Mouse (Mus musculus): Measurements from ENCODE around the gene Psmb11.
A peak's percentile ranks its signal among the peaks of the same experiment; 100 is the strongest.

Psmb11 gene

DNA sequence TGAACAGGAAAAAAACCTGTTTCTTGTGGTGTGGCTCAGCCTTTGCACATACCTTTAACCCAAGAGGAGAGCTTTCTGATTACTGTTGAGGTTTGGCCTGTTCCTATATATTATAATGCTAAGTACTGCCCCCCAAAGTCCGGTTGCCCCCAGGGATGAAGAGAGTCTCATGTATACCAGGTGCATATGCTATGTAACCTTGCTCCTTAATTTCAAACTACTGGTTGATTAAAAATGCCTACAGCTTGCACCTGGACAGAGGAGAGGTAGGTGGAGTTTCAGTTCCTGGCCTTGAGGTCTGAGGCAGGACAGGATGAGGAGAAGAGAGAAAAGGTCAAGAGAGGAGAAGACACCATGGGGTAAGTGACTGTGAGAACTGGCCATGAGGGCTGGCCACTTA, at the start of gene Psmb11:
Psmb11 (plus strand) TSS at position 301 of the 400 bp plus-strand sequence.
- no peak for DNase-seq (ENCODE audit: low spot score)

DNA sequence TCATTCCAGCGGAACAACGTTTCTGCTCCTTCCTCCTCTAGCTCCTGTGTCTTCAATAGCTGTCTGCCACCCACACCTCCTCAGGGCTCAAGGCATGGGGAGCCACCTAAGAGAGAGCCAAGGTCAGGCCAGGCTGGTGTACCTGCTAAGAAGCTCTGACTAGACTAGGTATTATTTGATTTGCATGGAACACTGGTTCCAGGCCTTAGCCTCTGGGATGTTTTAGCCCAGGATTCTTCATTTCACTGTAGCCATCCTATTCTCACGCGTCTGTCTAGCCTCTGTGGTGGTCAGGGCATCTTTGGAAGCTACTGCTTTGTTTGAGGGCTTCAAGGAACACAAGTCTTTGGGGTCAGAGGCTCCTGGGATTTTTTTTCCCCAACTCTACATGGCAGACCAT, 49.1 kb upstream of the Psmb11 start:
- DNase-seq (ENCODE audit: low spot score) = no peak

DNA sequence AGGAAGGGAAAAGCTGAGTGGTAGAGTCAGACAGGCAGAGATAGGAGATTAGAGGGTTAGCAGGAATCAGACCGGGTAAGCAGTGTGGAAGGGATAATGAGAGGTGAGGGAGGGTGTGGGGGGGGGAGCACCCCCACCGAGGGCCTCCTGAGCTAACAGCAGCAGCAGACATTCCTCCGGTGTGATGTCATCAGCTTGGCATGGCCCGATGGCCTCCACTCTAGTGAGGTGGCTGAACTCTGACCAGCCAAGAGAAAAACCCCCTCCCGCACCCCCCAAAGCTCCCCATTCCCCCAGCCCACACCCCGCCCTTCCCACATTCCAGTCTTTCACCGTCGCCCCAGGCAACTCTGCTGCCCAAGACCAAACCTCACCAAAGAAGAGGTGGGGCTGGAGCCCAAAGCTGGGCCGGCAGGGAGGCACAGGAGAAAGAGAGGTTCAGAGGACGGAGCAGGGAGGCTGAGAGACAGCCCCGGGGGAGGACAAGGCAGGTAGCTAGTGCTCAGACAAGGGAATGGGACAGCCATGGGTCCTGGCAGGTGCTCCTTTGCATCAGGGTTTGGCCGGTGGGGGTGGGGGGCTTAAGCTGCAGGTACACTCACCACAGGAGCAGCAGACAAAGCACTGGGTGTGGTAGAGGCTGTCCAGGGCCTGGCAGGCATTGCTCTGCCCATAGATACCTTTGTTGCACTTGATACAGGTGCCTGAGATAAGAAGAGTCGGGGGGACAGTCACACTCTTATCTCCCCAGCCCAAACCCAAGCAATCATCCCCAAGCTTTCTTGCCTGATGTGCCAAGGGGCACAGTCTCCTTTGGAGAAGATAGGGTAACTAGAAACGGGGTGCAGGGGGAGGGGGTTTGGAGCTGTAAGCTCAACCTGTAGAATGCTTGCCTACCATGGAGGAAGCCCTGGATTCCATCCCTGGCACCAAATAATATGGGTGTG, 48.2 kb upstream of the Psmb11 start:
- no peak for DNase-seq (ENCODE audit: low spot score)

DNA sequence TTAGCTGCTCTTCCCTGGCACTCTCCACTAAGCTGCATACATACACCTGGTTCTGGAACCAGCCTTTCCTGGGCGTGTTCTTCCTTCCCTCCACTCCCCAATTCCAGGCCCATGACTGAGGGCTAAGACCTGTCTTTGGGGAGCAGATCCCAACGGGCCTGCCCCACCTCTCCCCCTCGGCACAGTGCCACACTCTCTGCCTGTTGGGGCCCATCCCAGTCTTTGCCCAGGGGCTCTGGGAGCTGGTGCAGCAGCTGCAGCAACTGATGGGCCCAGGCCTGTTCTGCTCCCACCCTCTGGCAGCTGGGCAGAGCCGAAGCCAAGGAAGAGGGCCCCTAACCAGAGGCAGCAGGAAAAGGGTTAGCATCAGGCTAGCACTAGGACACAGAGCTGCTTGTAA, 47.0 kb upstream of the Psmb11 start:
- DNase-seq (ENCODE audit: low spot score) = no peak

DNA sequence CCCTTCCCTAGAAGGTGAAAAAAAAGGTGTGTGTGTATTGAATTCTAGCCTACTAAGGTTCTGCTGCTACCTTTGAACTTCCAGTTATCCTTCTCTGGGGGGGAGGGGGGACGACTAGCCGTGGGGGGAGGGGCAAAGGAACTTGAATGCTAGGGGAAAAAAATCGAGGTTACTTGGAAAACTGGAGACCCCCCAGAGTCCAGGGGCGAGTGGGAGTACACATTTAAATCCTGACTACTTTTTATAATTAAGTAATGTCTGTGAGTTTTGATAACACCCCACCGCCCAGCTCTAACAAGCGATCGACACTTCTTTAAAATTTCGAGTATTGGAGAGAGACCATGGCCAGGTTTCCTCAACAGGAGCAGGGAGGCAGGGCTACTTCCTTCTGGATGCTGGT, 46.2 kb upstream of the Psmb11 start:
- DNase-seq (ENCODE audit: low spot score) = no peak

DNA sequence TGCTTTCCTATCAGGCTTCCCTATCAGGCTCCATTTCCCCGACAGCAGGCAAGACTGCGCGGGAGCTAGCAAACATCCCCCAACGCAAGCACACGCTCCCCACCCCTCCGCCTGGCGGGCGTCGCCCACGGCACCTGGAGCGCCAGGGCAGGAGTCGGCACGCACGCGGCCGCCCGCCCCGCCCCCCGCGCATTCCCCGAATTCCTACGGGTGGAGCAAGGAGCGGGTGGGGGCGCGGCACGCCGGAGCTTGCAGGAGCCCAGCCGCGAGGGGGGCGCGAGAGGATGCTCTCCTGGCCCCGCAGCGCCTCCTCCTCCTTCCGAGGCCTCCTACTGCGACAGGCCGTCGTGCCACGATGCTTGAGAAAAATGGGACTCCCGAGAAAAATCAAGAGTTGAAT, 45.6 kb upstream of the Psmb11 start:
- no peak for DNase-seq (ENCODE audit: low spot score)

DNA sequence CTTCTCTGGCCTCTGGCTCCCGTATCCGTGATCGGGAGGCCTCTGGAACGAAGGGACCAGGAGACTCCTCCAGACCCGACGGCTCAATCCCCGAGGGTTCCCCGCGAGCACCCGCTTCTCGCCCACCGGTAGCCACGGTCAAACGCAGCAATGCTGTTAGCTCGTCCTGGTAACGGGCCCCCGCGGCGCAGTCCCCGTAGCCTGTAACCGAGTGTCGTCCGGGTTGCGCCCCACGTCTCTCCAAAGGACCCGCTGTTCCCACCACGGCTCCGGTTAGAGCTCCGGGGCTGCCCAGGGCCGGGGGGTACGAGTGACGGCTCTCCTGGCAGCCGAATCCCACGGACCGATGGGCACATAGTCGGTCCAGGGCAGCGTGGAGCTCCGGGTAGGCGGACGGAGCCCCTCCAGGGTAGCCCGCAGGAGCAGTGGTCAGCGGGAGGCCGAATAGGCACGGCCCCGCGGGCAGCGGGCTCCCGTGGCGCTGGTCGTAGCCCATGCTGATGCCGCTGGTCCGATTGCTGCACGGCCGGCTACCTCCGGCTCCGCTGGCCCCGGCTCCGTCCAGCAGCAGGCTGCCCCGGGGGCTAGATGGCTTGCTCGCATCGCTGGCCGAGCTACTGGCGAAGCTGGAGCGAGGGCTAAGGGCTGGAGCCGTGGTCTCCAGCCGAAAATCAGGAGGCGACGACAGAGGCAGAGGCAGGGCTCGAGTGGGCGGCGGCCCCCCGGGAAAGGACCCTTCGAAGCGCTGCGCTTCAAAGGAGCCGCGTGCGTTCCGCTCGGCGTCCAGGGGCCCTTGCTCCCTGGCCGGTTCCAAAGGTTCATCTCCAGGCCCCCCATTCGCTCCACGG, 44.8 kb upstream of the Psmb11 start:
- DNase-seq (ENCODE audit: low spot score) = no peak

DNA sequence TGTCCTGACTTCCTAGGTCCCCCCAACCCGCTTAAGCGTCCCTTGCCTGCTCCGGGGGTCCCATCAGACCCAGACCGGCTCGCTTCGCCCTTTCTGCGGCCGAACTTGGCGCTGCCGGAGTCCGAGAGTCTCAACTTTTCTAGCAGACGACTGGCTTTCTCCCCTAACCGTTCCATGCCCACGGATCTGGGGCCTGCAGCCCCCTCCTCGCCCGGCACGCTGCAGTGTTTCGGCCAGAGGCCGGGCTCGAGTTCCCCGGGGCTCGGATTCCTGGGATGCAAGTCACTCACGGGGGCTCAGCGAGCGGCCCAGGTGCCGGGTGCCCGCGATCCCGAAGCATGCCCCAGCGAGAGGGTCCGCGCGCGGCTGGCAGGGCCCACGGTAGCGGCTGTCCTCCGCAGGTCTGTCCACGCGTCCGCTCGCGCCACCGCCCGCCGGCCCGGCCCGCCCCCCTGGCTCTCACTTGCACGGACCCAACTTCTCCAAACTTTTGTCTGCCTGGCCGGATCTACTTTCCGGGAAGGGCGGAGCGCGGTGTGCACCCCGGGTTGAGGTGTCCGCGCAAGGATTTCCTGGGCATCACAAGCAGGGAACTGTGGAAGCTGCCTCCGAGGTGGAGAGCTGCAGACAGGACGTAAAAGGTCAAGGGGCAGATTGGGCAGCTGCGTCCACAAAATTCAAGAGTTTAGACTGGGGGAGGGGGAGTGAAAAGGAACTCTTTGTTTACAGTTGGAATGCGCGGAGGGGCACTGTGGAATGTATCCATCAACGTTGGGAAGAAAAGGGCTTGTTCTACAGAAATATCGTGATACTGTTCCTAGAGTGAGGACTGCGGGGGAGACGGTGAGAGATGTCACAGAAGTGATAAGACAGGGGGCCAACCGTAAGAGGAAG, 43.9 kb upstream of the Psmb11 start, which contains the start of gene Ajuba:
Ajuba (minus strand) TSS at position 470 of the 894 bp plus-strand sequence.
- DNase-seq (ENCODE audit: low spot score) = no peak

DNA sequence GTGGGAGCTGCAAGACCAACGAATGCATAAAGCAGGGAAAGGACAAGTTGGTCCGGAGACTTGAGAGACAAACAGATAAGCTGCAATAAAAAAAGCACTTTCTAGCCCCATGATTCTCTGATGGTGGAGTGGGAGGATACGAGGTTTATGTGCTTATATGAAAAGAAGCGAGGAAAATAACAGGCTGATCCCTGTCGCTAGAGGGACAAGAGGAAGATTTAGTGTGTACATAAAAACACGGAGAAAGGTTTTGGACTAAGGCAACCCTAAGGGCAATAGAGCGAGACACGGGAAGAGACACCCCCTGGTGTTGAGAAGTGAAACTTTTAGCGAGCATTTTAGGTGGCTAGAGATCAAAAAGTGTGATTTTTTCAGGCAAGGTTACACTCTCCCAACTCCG, 43.2 kb upstream of the Psmb11 start:
- DNase-seq (ENCODE audit: low spot score) = no peak

DNA sequence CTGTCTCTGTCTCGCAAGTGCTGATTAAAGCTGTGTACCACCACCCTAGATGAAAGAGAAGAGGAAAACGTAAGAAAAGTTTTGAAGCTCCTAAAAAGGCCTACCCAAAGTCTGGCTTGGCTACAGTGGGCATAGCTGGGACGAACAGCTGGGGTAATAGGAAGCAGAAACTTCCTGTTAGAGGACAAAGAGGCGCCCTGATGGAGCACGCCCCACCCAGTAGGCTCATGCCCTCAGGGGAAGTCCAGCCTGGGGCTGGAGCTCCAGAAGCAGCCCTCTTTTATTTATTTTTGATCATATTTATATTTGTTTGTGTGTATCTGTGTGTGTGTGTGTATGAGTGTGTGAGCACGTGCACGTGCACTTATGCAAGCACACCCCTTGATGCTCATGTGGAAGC, 41.6 kb upstream of the Psmb11 start:
- no peak for DNase-seq (ENCODE audit: low spot score)

DNA sequence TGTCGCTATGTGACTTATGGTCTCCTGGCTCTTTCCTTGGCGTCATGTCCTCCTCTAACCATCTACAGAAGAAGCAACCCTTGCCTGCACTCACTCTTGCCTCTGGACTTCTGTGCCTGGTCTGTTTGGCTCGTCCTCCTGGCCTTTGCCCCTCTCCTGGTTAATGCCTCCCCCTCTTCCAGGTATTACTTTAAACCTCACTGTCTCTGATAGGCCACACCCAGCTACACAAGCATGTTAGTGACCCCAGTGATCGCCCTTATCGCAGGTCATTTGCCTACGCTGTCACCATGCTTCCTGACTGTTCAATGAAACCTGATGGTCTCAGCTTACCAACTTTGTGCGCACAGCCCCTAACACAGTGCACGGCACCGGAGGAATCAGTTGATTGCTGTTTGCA, 38.7 kb upstream of the Psmb11 start:
- DNase-seq (ENCODE audit: low spot score) = no peak

DNA sequence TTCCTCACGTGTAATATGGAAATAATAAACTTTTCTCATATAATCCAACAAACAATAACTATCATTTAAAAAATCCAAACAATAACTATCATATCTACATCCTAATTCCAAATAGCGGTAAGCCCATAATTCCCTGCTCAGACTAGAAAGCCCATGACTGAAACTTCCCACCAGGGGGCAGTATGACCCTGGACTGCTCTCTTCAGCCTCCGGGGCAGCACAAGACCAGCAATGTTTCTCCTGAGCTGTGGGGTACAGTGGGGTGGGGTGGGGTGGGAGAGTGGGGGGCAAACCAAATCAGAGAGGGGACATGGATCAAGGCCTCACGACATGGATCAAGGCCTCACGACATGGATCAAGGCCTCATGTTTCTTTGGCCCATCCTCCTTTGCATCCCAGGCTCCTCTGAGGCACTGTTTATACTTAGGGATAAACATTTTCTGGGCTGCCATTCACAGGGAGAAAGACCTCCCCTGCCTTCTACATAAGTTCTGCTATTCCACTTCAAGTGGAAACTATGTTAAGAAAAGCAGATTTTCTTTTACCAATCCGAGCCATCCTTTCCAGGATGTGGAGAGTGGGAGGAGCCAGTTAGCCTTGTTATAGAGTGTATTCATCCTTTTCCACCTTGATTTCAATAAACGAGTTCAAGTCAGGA, 37.4 kb upstream of the Psmb11 start:
- DNase-seq (ENCODE audit: low spot score) = no peak

DNA sequence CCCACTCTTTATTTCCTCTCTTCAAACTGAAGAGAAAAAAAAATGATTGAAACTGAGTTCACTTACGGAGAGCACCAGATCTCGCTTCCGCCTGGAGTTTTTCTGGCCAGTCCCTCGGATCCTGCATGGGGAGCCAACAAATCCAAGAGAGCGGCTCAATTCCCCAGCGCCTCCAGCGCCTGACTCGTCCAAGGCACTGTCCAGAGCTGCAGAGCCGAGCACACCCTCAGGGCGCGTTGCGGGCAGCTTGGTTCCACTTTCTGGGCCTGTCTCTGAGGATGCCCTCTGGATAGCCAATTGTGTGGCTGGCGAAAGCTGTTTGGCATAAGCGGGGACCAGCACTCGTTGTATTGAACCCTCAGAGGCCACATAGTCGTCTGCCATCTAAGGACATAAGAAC, 30.2 kb upstream of the Psmb11 start:
- no peak for DNase-seq (ENCODE audit: low spot score)

DNA sequence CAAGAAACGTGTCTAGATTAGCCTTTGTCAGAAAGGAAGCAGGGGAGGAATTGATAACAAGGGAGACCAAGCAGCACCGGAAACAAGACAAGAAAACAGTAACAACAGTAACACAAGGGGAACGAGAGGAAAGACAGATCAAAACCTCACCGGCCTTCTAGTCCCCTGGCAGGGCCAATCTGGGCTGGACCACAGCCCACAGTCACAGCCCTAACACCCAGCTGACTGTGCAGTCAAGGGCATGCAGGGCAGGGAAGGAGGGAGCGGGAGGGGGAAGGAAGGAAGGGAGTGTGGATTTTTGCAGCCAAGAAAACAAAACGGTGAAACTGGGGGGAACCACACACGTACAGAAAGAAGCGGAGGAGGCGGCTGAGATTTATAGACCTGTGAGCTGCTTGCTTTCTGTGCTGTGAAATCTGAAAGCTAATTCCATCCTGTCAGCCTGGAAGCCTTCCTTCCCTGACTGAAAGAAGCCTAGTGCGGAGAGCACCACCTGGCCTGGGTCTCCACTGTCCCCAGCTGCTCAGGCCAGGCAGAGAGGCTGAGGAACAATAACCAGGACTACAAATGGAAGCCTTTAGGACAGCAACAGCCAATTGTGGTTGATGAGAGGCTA, 28.8 kb upstream of the Psmb11 start:
- no peak for DNase-seq (ENCODE audit: low spot score)

DNA sequence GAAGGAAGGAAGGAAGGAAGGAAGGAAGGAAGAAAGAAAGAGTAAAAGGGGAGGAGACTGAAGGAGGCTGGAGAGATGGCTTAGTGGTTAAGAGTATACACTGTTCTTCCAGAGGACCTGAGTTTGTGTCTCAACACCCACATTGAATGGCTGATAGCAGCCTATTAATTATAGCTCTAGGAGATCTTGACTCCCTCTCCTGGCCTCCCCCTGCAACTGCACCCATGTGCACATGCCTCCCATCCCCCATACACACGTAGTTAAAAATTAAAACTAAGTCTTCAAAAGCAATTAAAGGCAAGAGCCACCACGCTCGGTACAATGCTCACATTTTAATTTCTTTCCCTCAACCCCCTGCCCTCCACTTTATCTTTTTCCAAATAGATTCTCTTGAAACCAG, 27.2 kb upstream of the Psmb11 start:
- DNase-seq (ENCODE audit: low spot score) = no peak

DNA sequence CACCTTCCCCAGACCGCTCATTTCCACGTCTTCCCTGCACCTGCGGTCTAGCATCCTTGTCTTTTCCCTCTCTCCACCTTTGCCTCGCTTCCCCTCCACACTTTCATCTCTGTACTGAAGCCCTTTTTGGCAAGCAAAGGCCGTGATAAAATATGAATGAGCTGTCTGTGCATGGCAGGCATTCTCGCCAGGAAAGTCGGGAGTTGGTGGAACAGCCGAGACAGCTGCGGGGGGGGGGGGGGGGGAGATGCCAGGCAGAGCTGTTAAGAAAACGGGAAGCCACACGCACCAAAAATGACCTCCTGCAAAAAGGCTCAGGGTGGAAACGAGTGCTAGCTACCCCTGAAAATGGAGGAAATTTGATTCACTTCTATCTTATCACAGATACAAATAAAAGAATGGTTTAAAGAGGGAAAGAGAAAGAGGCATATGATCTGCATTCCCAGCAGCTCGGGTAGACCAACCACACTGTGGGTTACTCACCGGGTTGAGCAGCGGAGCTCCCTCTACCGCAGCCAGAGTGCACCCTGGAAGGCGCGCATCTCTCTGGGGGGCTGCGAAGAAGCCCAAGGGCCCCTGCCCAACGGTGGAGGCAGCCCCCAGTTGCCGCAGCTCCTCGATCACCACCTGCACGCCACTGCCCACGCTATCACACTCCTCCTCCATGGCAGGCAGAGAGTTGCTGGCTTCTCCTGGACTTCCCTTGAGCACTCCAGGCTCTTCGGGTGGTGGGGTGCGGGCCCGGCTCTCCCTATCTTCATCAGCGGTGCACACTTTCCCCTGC, 26.4 kb upstream of the Psmb11 start:
- no peak for DNase-seq (ENCODE audit: low spot score)

DNA sequence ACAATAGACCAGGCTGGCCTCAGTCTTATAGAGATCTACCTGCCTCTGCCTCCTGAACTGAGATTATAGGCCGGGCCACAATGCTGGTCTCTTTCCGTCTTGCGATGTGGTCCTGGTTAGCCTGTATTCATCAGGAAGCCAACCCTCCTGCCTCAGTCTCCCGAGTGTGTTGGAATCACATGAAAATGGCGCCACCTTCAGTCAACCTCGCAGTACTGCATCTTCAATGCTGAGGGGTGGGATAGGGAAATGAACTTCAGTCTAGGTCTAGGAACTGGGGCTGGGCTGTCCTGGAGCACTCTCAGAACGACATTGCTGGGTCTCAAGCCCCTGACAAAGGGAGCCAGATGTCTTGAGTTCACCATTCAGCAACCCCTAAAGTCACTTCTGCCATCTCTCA, 24.1 kb upstream of the Psmb11 start:
- no peak for DNase-seq (ENCODE audit: low spot score)

DNA sequence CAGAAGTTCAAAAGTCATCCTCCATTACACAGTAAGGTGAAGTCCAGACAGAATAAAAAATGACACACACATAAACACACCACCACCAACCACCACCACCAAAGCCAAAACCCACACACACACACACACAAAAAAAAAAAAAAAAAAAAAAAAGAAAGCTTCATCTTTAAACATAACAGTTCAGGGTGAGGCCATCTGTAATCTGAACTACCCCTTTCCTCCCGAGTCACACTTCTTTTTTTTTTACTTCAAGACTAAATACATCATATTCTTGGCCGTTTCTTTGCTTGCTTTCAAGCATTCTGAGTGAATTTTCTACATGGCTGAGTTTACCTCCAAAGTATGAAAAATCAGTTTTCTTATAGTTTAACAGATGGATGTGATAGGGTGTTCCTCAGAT, 19.6 kb upstream of the Psmb11 start:
- DNase-seq (ENCODE audit: low spot score) = no peak

DNA sequence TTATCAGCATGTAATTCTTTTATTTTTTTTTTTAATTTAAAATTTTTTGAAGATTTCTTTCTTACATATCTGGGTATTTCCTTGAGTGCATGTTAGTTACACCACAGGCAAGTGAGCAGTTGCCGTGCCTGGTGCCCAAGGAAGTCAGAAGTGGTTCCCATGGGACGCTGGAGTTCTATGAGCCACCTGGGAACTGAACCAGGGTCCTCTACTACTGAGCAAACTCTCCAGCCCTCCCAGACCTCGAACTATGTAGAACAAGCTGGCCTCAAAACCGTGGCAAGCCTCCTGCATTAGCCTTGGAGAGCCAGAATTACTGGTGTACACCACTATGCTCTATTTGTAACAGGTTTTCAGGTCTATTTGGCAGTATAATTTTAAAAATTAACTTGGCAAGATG, 18.6 kb upstream of the Psmb11 start:
- no peak for DNase-seq (ENCODE audit: low spot score)

DNA sequence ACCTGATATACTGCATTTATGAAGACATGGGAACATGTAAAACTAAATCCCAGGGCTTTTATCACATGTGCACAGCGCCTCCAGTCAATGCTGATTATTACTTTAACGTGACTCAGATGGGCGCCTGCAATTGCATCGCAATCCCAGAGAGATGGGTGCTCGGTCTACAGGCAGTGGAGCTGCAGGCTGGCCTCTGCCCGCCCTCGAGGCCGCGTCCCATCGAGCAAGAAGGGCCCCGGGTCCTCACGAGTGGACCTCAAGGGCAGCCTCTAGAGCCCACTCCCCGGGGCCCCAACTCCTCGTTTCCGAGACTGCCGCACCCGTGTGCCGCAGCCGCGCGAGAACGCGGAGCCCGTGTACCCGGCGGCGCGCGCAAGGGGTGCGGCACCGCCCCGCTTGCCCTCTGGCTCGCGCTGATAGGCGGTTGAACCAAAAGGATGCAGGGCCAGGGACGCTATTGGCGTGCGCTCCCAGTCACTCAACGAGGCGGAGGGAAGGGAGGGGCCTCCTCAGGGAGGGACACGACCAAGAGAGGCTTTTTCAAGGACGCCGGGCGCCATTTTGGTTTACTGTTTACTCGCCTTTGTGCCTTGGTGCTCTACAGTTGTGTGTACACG, 18.1 kb upstream of the Psmb11 start:
- peak; percentile 90 for DNase-seq (ENCODE audit: low spot score)

All from left cerebral cortex, adult 11 months (tissue).